Mouse (Mus musculus): ENCODE measurements around the gene Ttll1.

Gene Ttll1

GRCm38 (mm10) chr15:83455034-83455433 is 55.7 kb downstream of the Ttll1 start:
- DNase-seq (ENCODE audit: low read depth, low spot score), result no peak

DNA sequence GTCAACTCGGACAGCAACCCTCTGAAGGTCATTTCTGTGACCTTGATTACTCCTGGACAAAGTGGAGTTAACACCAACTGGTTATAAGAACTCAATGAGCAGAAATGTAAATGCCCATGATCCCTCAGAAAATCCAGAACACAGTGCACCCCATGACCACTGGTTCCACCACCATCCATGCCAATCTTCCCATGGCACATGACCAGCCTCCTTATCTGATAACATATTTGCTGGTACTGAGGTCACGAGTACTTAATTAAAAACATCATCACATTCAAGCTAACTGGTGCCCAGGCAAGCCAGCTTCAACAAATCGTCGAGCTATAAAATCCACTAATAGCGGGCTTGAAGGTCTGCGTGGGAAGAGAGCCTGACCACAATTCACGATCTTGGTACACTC is 56.3 kb downstream of the Ttll1 start:
- no peak for DNase-seq (ENCODE audit: low read depth, low spot score)

DNA sequence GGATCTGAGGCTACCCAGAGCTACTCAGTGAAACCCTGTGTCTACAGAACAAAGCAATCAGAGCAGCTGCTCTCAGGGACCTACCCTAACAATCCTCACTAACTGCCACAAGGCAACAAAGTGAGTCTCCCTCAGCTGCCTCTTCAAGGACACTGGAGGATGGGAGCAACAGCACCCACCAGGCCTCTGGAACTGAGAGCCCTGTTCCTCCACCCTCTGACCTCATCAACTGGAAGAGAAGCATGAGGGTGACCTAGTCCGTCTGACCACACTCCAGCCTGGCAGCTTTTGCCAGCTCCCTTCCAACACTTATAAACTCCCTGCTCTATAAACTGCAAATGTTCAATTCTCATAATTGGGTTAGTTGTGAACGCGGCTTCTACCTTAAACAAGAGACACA is 56.8 kb downstream of the Ttll1 start:
- DNase-seq (ENCODE audit: low read depth, low spot score), result no peak

- DNase-seq (ENCODE audit: low read depth, low spot score), result no peak
Observed at GRCm38 (mm10) chr15:83452219-83452760, 58.4 kb downstream of the Ttll1 start.

DNA sequence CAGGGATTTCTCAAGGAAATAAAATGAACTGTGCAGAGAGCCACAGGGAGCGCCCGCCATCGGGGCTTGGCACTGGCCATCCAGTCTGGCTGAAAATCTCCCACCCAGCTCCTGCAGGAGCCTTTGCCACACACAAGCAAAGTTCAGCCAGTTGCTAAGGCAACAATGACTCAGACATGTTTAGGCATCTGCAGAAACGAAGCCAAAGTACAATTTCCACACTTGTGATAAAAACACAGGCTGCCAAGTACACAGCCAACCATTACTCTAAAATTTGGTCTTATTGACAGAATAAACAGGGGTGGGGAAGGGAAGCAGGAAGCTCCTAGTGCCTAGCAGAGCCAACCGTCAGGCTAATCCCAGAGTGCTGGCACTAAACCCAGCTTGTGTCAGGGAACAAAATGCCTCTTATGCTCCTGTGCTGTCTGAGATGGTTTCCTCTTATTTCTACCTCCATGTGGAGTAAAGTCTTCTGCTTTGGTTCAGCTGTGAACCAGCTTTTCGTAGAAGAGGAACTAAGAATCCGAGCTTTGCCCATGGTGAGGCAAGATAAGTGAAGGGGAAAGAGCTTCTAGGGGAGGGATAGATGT is 59.0 kb downstream of the Ttll1 start:
- no peak for DNase-seq (ENCODE audit: low read depth, low spot score)

- no peak for DNase-seq (ENCODE audit: low read depth, low spot score)
Observed at GRCm38 (mm10) chr15:83450007-83450406, 60.7 kb downstream of the Ttll1 start.

- DNase-seq (ENCODE audit: low read depth, low spot score), result no peak
Observed at GRCm38 (mm10) chr15:83448646-83449045, 62.0 kb downstream of the Ttll1 start.

GRCm38 (mm10) chr15:83447791-83448544 is 62.7 kb downstream of the Ttll1 start:
- DNase-seq (ENCODE audit: low read depth, low spot score), result no peak

- no peak for DNase-seq (ENCODE audit: low read depth, low spot score)
Observed at GRCm38 (mm10) chr15:83445908-83446307, 64.8 kb downstream of the Ttll1 start.

DNA sequence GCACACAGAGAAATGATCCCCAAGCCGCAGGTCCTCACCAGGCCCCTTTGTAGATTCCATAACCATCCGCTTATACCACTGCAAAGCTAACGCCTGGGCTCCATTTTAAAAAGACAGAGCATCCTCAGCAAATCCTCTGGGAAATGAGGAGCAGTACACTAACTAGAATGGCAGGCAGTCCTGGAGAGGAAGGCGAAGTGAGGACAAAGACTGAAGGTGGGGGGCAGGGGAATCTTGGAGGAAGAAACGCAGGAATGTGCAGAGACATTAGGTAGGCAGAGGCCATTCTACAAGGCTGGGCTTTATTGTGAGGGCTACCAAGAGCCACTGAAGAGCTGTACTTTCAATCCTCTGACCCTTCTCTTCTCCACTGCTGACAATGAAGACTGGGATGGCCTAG is 65.3 kb downstream of the Ttll1 start:
- DNase-seq (ENCODE audit: low read depth, low spot score), result no peak

GRCm38 (mm10) chr15:83444425-83444824 is 66.3 kb downstream of the Ttll1 start:
- DNase-seq (ENCODE audit: low read depth, low spot score), result no peak

DNA sequence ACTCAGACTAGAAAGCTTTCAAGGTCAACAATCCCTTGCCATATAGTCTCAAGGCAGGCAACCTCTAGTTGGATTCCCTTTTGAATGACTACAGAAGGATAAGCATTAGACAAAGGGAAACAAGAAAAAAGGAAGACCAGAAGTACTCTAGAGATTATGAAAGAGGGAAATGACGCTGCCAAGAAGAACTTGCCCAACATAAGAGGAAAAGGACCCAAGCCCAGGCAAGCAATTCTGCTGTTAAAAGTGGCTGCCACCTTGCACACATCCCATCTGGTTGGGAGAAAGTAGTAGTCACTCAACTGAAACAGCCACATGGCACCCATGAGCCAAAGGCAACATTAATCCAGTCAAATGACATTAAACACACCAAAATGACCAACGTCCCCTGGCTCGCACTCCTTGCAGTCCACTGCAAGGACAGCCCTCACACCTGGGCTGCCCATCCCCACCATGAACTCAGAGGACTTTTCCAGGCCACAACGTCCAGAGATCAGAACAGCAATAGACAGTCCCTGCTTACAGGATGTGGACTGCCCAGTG is 68.1 kb downstream of the Ttll1 start:
- DNase-seq (ENCODE audit: low read depth, low spot score), result no peak

- DNase-seq (ENCODE audit: low read depth, low spot score), result no peak
Observed at GRCm38 (mm10) chr15:83440726-83441125, 70.0 kb downstream of the Ttll1 start.

GRCm38 (mm10) chr15:83436541-83436940 is 74.2 kb downstream of the Ttll1 start:
- DNase-seq (ENCODE audit: low read depth, low spot score), result no peak

- DNase-seq (ENCODE audit: low read depth, low spot score), result no peak
Observed at GRCm38 (mm10) chr15:83435324-83436090, 75.2 kb downstream of the Ttll1 start.

DNA sequence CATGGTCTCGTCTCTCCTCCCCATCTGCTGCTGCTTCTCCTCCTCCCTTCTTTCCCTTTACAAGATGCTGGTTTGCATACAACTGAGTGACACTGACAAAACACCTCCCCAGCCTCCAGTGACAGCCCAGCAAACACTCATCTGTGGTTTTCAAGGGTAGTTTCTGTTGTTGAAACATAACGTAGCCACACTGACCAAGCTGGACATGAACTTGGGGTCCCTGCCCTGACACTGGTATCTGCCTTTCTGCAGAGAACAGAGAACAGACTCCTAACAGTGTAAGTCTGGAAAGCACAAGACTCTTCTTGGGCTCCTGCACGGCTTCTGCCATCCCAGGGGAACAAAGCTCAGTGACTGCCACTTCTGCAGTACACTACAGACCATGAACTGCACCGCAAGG is 76.0 kb downstream of the Ttll1 start:
- no peak for DNase-seq (ENCODE audit: low read depth, low spot score)

Measured in WW6 (cell line).